Mouse (Mus musculus) heart, adult 18-20 months (tissue): Measurements from ENCODE around the gene Sult2a6. TPM values are rescaled to one million over a fixed set of nuclear protein-coding genes. Genes with fewer than 3 reads are reported as not detected.

Experiments
- DNase-seq, 2 experiments: peaks; one replicate each; pipeline ENCODE4 v3.0.0; 2021 to 2022; ENCODE audit warnings: mixed read lengths in 1 of 2
- long read RNA-seq, 2 experiments: library from polyadenylated mRNA; stranded (forward); transcript quantifications; one replicate each; pipeline ENCODE4 v2.0.0; 2021
- total RNA-seq, 2 experiments: library from RNA; stranded (reverse); gene quantifications; 2 replicates each; pipeline ENCODE4 v1.2.3; 2021

Gene Sult2a6
- total RNA-seq = not detected
- long read RNA-seq, experiment 1 = 0 reads
- long read RNA-seq, experiment 2 = 0 reads

- DNase-seq = no peak
Observed at GRCm38 (mm10) chr7:14254770-14255169, at the start of gene Sult2a6. Sult2a6 (minus strand) TSS chr7:14254870.

GRCm38 (mm10) chr7:14215231-14215630 lies 39.4 kb downstream of the Sult2a6 start:
- no peak for DNase-seq

- DNase-seq = no peak
Observed at GRCm38 (mm10) chr7:14203417-14203816, 51.3 kb downstream of the Sult2a6 start.

GRCm38 (mm10) chr7:14202487-14202886 lies 52.2 kb downstream of the Sult2a6 start:
- no peak for DNase-seq

Other genes starting within 250 kb of the Sult2a6 start
- not detected for gene Sult2a3, start 131.8 kb downstream of the Sult2a6 start, total RNA-seq
- gene Obox8, start 78.7 kb upstream of the Sult2a6 start, total RNA-seq = not detected
- not detected for gene Sult2a8, start 191.9 kb upstream of the Sult2a6 start, total RNA-seq
- gene Sult2a7, start 239.4 kb upstream of the Sult2a6 start, total RNA-seq = not detected